Mouse (Mus musculus): Measurements from ENCODE around the gene Slc7a10. TPM values are rescaled to one million over a fixed set of nuclear protein-coding genes. Genes with fewer than 3 reads are reported as not detected.

The Slc7a10 gene
- polyA plus RNA-seq, 1 experiment from 2014 or later, result 45.2 TPM

- H3K9ac ChIP-seq (ENCODE audit: low read depth, low read length), result no peak overlapping the region
- peaks cover 2% of the 10 kb centered on the region for H3K4me1 ChIP-seq (ENCODE audit: control insufficient read depth, insufficient read depth, low read depth, low read length)
- ATAC-seq, result no peak
- WGBS, result 8% methylated on average over 2 of the region's 2 CpGs
- no peak overlapping the region for H3K4me3 ChIP-seq (ENCODE audit: low read length)
- H3K27me3 ChIP-seq (replicated peaks; ENCODE audit: control insufficient read depth, insufficient read depth, low read length), result peaks cover 8% of the 10 kb centered on the region
- H3K9me3 ChIP-seq (ENCODE audit: control insufficient read depth, low read length), result no peaks in the 10 kb centered on the region
- H3K4me2 ChIP-seq (ENCODE audit: low read length), result no peak overlapping the region
- H3K36me3 ChIP-seq (ENCODE audit: control insufficient read depth, insufficient read depth, low read length), result no peaks in the 10 kb centered on the region
- no peak overlapping the region for H3K27ac ChIP-seq (ENCODE audit: low read depth, low read length)
Measured at GRCm38 (mm10) chr7:35191276-35191675, 5.1 kb downstream of the Slc7a10 start.

- WGBS, result 73% methylated on average over 2 of the region's 2 CpGs
- no peaks in the 10 kb centered on the region for H3K27me3 ChIP-seq (replicated peaks; ENCODE audit: control insufficient read depth, insufficient read depth, low read length)
- H3K4me1 ChIP-seq (ENCODE audit: control insufficient read depth, insufficient read depth, low read depth, low read length), result no peaks in the 10 kb centered on the region
- no peak overlapping the region for H3K4me3 ChIP-seq (ENCODE audit: low read length)
- no peaks in the 10 kb centered on the region for H3K9me3 ChIP-seq (ENCODE audit: control insufficient read depth, low read length)
- no peak overlapping the region for H3K27ac ChIP-seq (ENCODE audit: low read depth, low read length)
- H3K9ac ChIP-seq (ENCODE audit: low read depth, low read length), result no peak overlapping the region
- H3K36me3 ChIP-seq (ENCODE audit: control insufficient read depth, insufficient read depth, low read length), result peaks cover 20% of the 10 kb centered on the region
- ATAC-seq, result no peak
- H3K4me2 ChIP-seq (ENCODE audit: low read length), result no peak overlapping the region
Measured at GRCm38 (mm10) chr7:35197022-35197421, 10.8 kb downstream of the Slc7a10 start.

GRCm38 (mm10) chr7:35198981-35199754 is 13.0 kb downstream of the Slc7a10 start:
- H3K4me3 ChIP-seq (ENCODE audit: low read length), result no peak overlapping the region
- no peaks in the 10 kb centered on the region for H3K4me1 ChIP-seq (ENCODE audit: control insufficient read depth, insufficient read depth, low read depth, low read length)
- H3K9me3 ChIP-seq (ENCODE audit: control insufficient read depth, low read length), result no peaks in the 10 kb centered on the region
- no peak overlapping the region for H3K9ac ChIP-seq (ENCODE audit: low read depth, low read length)
- no peak for ATAC-seq
- WGBS, result 92% methylated on average over 12 of the region's 12 CpGs
- H3K27me3 ChIP-seq (replicated peaks; ENCODE audit: control insufficient read depth, insufficient read depth, low read length), result no peaks in the 10 kb centered on the region
- peaks cover 36% of the 10 kb centered on the region for H3K36me3 ChIP-seq (ENCODE audit: control insufficient read depth, insufficient read depth, low read length)
- no peak overlapping the region for H3K27ac ChIP-seq (ENCODE audit: low read depth, low read length)
- H3K4me2 ChIP-seq (ENCODE audit: low read length), result no peak overlapping the region

GRCm38 (mm10) chr7:35199755-35200154 is 13.6 kb downstream of the Slc7a10 start:
- Histone ChIP-seq H3K4me2 (ENCODE audit: low read length) (no peak overlapping the region), H3K27ac (ENCODE audit: low read depth, low read length) (no peak overlapping the region), H3K9me3 (ENCODE audit: control insufficient read depth, low read length) (no peaks in the 10 kb centered on the region), H3K4me1 (ENCODE audit: control insufficient read depth, insufficient read depth, low read depth, low read length) (no peaks in the 10 kb centered on the region), H3K27me3 (replicated peaks; ENCODE audit: control insufficient read depth, insufficient read depth, low read length) (no peaks in the 10 kb centered on the region), H3K4me3 (ENCODE audit: low read length) (no peak overlapping the region), H3K9ac (ENCODE audit: low read depth, low read length) (no peak overlapping the region), H3K36me3 (ENCODE audit: control insufficient read depth, insufficient read depth, low read length) (peaks cover 42% of the 10 kb centered on the region)
- ATAC-seq, result no peak

- H3K4me1 ChIP-seq (ENCODE audit: control insufficient read depth, insufficient read depth, low read depth, low read length), result peaks cover 17% of the 10 kb centered on the region
- no peaks in the 10 kb centered on the region for H3K9me3 ChIP-seq (ENCODE audit: control insufficient read depth, low read length)
- H3K36me3 ChIP-seq (ENCODE audit: control insufficient read depth, insufficient read depth, low read length), result peaks cover 21% of the 10 kb centered on the region
- WGBS, result 93% methylated on average over 4 of the region's 4 CpGs
- no peaks in the 10 kb centered on the region for H3K27me3 ChIP-seq (replicated peaks; ENCODE audit: control insufficient read depth, insufficient read depth, low read length)
- H3K27ac ChIP-seq (ENCODE audit: low read depth, low read length), result no peak overlapping the region
- H3K4me3 ChIP-seq (ENCODE audit: low read length), result no peak overlapping the region
- no peak for ATAC-seq
- no peak overlapping the region for H3K4me2 ChIP-seq (ENCODE audit: low read length)
- no peak overlapping the region for H3K9ac ChIP-seq (ENCODE audit: low read depth, low read length)
Measured at GRCm38 (mm10) chr7:35211791-35212190, 25.6 kb downstream of the Slc7a10 start.

- peak; percentile 55 for ATAC-seq
- peak overlapping the region; percentile 82 for H3K4me2 ChIP-seq (ENCODE audit: low read length)
- peak overlapping the region; percentile 91 for H3K27ac ChIP-seq (ENCODE audit: low read depth, low read length)
- H3K9me3 ChIP-seq (ENCODE audit: control insufficient read depth, low read length), result no peaks in the 10 kb centered on the region
- H3K9ac ChIP-seq (ENCODE audit: low read depth, low read length), result peak overlapping the region; percentile 97
- H3K4me1 ChIP-seq (ENCODE audit: control insufficient read depth, insufficient read depth, low read depth, low read length), result peaks cover 17% of the 10 kb centered on the region
- H3K4me3 ChIP-seq (ENCODE audit: low read length), result peak overlapping the region; percentile 78
- 0% methylated on average over 34 of the region's 79 CpGs for WGBS
- no peaks in the 10 kb centered on the region for H3K27me3 ChIP-seq (replicated peaks; ENCODE audit: control insufficient read depth, insufficient read depth, low read length)
- H3K36me3 ChIP-seq (ENCODE audit: control insufficient read depth, insufficient read depth, low read length), result peaks cover 16% of the 10 kb centered on the region
Measured at GRCm38 (mm10) chr7:35214442-35215222, 28.4 kb downstream of the Slc7a10 start.

- peak within 1 kb of the TSS; percentile 91 for H3K27ac ChIP-seq (ENCODE audit: low read depth, low read length)
- under 1% methylated on average over 16 of the region's 53 CpGs for WGBS
- peak within 1 kb of the TSS; percentile 82 for H3K4me2 ChIP-seq (ENCODE audit: low read length)
- peak within 1 kb of the TSS; percentile 97 for H3K9ac ChIP-seq (ENCODE audit: low read depth, low read length)
- peak within 1 kb of the TSS; percentile 78 for H3K4me3 ChIP-seq (ENCODE audit: low read length)
- H3K36me3 ChIP-seq (ENCODE audit: control insufficient read depth, insufficient read depth, low read length), result peaks cover 13% of the 10 kb centered on the region
- H3K27me3 ChIP-seq (replicated peaks; ENCODE audit: control insufficient read depth, insufficient read depth, low read length), result no peaks in the 10 kb centered on the region
- peaks cover 17% of the 10 kb centered on the region for H3K4me1 ChIP-seq (ENCODE audit: control insufficient read depth, insufficient read depth, low read depth, low read length)
- ATAC-seq, result peak; percentile 91
- H3K9me3 ChIP-seq (ENCODE audit: control insufficient read depth, low read length), result no peaks in the 10 kb centered on the region
Measured at GRCm38 (mm10) chr7:35215225-35215624, 29.0 kb downstream of the Slc7a10 start, which contains the start of gene Lrp3. TSS of gene Lrp3 (minus strand) at chr7:35215498.

- ATAC-seq, result 0 out of 2 replicates have a peak, but pooled peaks have one; percentile 0
- Histone ChIP-seq H3K27me3 (replicated peaks; ENCODE audit: control insufficient read depth, insufficient read depth, low read length) (no peaks in the 10 kb centered on the region), H3K4me2 (ENCODE audit: low read length) (peak overlapping the region; percentile 82), H3K4me1 (ENCODE audit: control insufficient read depth, insufficient read depth, low read depth, low read length) (peaks cover 17% of the 10 kb centered on the region), H3K4me3 (ENCODE audit: low read length) (peak overlapping the region; percentile 78), H3K9me3 (ENCODE audit: control insufficient read depth, low read length) (no peaks in the 10 kb centered on the region), H3K27ac (ENCODE audit: low read depth, low read length) (peak overlapping the region; percentile 91), H3K36me3 (ENCODE audit: control insufficient read depth, insufficient read depth, low read length) (peaks cover 9% of the 10 kb centered on the region), H3K9ac (ENCODE audit: low read depth, low read length) (peak overlapping the region; percentile 97)
- WGBS, result 51% methylated on average over 5 of the region's 5 CpGs
Measured at GRCm38 (mm10) chr7:35215731-35216130, 29.5 kb downstream of the Slc7a10 start.

- 79% methylated on average over 9 of the region's 9 CpGs for WGBS
- Histone ChIP-seq H3K36me3 (ENCODE audit: control insufficient read depth, insufficient read depth, low read length) (no peaks in the 10 kb centered on the region), H3K4me1 (ENCODE audit: control insufficient read depth, insufficient read depth, low read depth, low read length) (peaks cover 2% of the 10 kb centered on the region), H3K9ac (ENCODE audit: low read depth, low read length) (no peak overlapping the region), H3K4me3 (ENCODE audit: low read length) (no peak overlapping the region), H3K27me3 (replicated peaks; ENCODE audit: control insufficient read depth, insufficient read depth, low read length) (no peaks in the 10 kb centered on the region), H3K9me3 (ENCODE audit: control insufficient read depth, low read length) (no peaks in the 10 kb centered on the region), H3K4me2 (ENCODE audit: low read length) (no peak overlapping the region), H3K27ac (ENCODE audit: low read depth, low read length) (no peak overlapping the region)
- no peak for ATAC-seq
Measured at GRCm38 (mm10) chr7:35220694-35221365, 34.6 kb downstream of the Slc7a10 start.

Measured in hindbrain, embryonic 16.5 days (tissue).